Mouse (Mus musculus): ENCODE results near the gene Pygb. TPM values are rescaled to one million over a fixed set of nuclear protein-coding genes. Genes with fewer than 3 reads are reported as not detected.

Gene Pygb
- polyA plus RNA-seq, 1 experiment from 2014 or later: 86.2 TPM

DNA sequence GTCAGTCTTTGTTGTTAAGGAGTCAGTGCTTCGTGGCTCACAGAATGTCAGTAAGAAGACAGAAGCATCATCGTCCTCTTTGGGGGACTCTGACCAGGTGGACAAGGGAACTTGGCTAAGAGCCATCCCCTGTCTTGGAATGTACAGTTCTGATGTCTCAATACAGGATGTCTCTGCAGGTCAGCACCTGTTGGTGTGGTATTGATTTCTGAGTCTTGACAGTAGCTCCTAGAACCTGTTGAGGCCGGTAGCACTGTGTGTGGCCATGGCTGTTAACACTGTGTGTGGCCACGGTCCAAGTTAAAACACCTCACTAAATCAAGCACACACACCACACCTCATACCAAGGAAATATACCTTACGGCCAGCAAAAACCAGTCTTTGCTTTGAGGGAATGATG, 14.1 kb downstream of the Pygb start:
- 72% methylated on average over 5 of the region's 5 CpGs for WGBS
- ATAC-seq: no peak
- peaks cover 36% of the 10 kb centered on the region for H3K36me3 ChIP-seq

DNA sequence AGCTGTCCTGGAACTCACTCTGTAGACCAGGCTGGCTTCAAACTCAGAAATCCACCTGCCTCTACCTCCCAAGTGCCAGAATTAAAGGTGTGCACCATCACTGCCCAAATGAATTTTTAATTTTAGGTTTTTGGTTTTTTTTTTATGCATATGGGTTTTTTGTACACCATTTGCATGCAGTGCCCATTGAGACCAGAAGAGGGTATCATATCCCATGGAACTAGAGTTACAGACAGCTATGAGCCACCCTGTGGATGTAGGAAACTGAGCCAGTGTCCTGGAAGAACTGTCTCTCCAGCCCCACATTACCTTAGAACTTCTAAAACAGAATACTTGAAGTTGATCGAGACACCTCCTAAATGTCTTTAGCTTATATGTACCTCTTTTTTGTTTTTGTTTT, 16.5 kb downstream of the Pygb start:
- Histone ChIP-seq H3K27me3 (replicated peaks) (no peaks in the 10 kb centered on the region), H3K4me2 (replicated peaks) (no peak overlapping the region), H3K4me1 (replicated peaks) (no peaks in the 10 kb centered on the region), H3K36me3 (peaks cover 40% of the 10 kb centered on the region), H3K4me3 (replicated peaks) (no peak overlapping the region), H3K9me3 (no peaks in the 10 kb centered on the region), H3K9ac (no peak overlapping the region), H3K27ac (no peak overlapping the region)
- ATAC-seq: no peak
- WGBS: 93% methylated on average over 1 of the region's 1 CpGs

More for the DNA sequence above, 14.1 kb downstream of the Pygb start:
- H3K27ac ChIP-seq: no peak overlapping the region
- H3K4me3 ChIP-seq (replicated peaks): no peak overlapping the region
- no peaks in the 10 kb centered on the region for H3K4me1 ChIP-seq (replicated peaks)
- no peak overlapping the region for H3K9ac ChIP-seq
- no peaks in the 10 kb centered on the region for H3K9me3 ChIP-seq
- no peak overlapping the region for H3K4me2 ChIP-seq (replicated peaks)
- no peaks in the 10 kb centered on the region for H3K27me3 ChIP-seq (replicated peaks)

- no peak for ATAC-seq
- Histone ChIP-seq H3K27me3 (replicated peaks) (no peaks in the 10 kb centered on the region), H3K9me3 (no peaks in the 10 kb centered on the region), H3K4me2 (replicated peaks) (no peak overlapping the region), H3K27ac (no peak overlapping the region), H3K4me1 (replicated peaks) (no peaks in the 10 kb centered on the region), H3K9ac (no peak overlapping the region), H3K36me3 (peaks cover 47% of the 10 kb centered on the region), H3K4me3 (replicated peaks) (no peak overlapping the region)
- WGBS: 92% methylated on average over 6 of the region's 6 CpGs
Observed at GRCm38 (mm10) chr2:150808381-150808780, 21.8 kb downstream of the Pygb start.

- no peaks in the 10 kb centered on the region for H3K27me3 ChIP-seq (replicated peaks)
- WGBS: 94% methylated on average over 6 of the region's 6 CpGs
- H3K4me2 ChIP-seq (replicated peaks): no peak overlapping the region
- no peak overlapping the region for H3K4me3 ChIP-seq (replicated peaks)
- H3K4me1 ChIP-seq (replicated peaks): no peaks in the 10 kb centered on the region
- peaks cover 52% of the 10 kb centered on the region for H3K36me3 ChIP-seq
- no peaks in the 10 kb centered on the region for H3K9me3 ChIP-seq
- no peak overlapping the region for H3K27ac ChIP-seq
- ATAC-seq: no peak
- H3K9ac ChIP-seq: no peak overlapping the region
Observed at GRCm38 (mm10) chr2:150808812-150809211, 22.3 kb downstream of the Pygb start.

DNA sequence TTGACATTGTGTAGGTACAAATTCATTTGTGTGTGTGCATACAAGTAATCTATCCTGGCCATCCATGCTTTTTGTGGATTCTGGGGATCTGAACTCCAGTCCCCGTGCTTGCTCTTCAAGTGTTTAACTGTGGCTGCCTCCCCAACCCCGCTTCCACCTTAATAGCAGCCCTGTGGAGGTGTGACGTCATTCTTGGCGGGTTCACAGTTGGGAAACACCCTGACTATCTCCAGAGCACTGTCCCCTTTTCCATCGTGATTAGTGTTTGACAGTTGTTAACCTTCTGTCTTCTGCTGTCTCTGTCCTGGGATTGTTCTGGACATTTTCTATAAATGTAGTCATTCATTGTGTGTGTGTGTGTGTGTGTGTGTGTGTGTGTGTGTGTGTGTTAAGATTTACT, 24.1 kb downstream of the Pygb start:
- Histone ChIP-seq H3K9ac (no peak overlapping the region), H3K27me3 (replicated peaks) (no peaks in the 10 kb centered on the region), H3K27ac (no peak overlapping the region), H3K36me3 (peaks cover 52% of the 10 kb centered on the region), H3K4me2 (replicated peaks) (no peak overlapping the region), H3K4me3 (replicated peaks) (no peak overlapping the region), H3K9me3 (no peaks in the 10 kb centered on the region), H3K4me1 (replicated peaks) (no peaks in the 10 kb centered on the region)
- 79% methylated on average over 5 of the region's 5 CpGs for WGBS
- no peak for ATAC-seq

GRCm38 (mm10) chr2:150812816-150813215, 26.3 kb downstream of the Pygb start:
- no peak for ATAC-seq
- Histone ChIP-seq H3K27ac (no peak overlapping the region), H3K9me3 (no peaks in the 10 kb centered on the region), H3K9ac (no peak overlapping the region), H3K27me3 (replicated peaks) (no peaks in the 10 kb centered on the region), H3K4me1 (replicated peaks) (no peaks in the 10 kb centered on the region), H3K4me2 (replicated peaks) (no peak overlapping the region), H3K4me3 (replicated peaks) (no peak overlapping the region), H3K36me3 (peaks cover 49% of the 10 kb centered on the region)
- 94% methylated on average over 6 of the region's 6 CpGs for WGBS

DNA sequence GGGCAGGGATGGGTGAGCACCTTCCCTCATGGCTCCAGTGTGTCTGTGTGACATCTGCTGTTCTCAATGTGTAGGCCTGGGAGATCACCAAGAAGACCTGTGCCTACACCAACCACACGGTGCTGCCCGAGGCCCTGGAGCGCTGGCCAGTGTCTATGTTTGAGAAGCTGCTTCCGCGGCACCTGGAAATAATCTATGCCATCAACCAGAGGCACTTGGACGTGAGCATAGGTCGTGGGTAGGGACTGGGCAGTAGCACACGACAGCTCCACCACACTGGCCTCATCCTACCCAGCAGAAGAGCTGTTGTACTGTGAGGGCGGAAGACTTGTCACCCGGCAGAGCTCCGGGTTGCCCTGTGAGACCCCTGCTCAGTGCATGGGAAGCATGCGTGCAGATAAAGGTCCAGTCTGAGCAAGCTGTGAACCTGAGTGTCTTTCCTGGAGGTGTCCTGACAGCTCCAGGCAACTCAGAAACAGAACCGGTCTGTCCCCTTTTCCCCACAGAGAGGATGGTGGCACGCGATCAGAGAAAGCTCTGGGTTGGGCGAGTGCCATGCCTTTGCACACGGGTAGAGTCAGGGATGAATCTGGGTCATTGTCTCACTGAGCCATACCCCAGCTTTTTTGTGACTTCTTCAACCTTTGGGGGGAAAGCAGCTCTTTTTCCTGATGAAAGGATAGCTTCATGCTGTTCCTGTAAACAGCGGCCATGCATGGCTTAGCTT, 30.3 kb downstream of the Pygb start:
- Histone ChIP-seq H3K4me3 (replicated peaks) (no peak overlapping the region), H3K4me1 (replicated peaks) (no peaks in the 10 kb centered on the region), H3K9ac (no peak overlapping the region), H3K27ac (no peak overlapping the region), H3K36me3 (peaks cover 56% of the 10 kb centered on the region), H3K9me3 (no peaks in the 10 kb centered on the region), H3K27me3 (replicated peaks) (no peaks in the 10 kb centered on the region), H3K4me2 (replicated peaks) (no peak overlapping the region)
- no peak for ATAC-seq
- WGBS: 93% methylated on average over 18 of the region's 18 CpGs

GRCm38 (mm10) chr2:150818742-150819141, 32.2 kb downstream of the Pygb start:
- H3K4me1 ChIP-seq (replicated peaks): no peaks in the 10 kb centered on the region
- no peak overlapping the region for H3K27ac ChIP-seq
- no peaks in the 10 kb centered on the region for H3K9me3 ChIP-seq
- H3K9ac ChIP-seq: no peak overlapping the region
- H3K4me2 ChIP-seq (replicated peaks): no peak overlapping the region
- peaks cover 49% of the 10 kb centered on the region for H3K36me3 ChIP-seq
- no peaks in the 10 kb centered on the region for H3K27me3 ChIP-seq (replicated peaks)
- no peak for ATAC-seq
- H3K4me3 ChIP-seq (replicated peaks): no peak overlapping the region
- 87% methylated on average over 8 of the region's 8 CpGs for WGBS

DNA sequence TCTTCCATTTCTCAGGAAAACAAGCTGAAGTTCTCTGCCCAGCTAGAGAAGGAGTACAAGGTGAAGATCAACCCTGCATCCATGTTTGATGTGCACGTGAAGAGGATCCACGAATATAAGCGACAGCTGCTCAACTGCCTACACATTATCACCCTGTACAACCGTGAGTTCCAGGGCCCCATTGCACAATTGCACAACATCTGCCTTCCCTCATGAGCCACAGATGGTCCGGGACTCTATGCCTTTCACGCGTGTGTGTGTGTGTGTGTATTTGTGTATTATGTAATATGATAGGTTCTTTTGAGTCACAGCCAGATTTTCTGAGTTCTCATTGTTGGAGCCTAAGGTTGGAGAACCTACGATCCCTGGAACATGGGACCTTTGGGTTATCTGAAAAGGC, 34.2 kb downstream of the Pygb start:
- H3K4me2 ChIP-seq (replicated peaks): no peak overlapping the region
- no peak for ATAC-seq
- peaks cover 43% of the 10 kb centered on the region for H3K36me3 ChIP-seq
- H3K9me3 ChIP-seq: no peaks in the 10 kb centered on the region
- no peak overlapping the region for H3K27ac ChIP-seq
- H3K27me3 ChIP-seq (replicated peaks): no peaks in the 10 kb centered on the region
- no peak overlapping the region for H3K4me3 ChIP-seq (replicated peaks)
- H3K4me1 ChIP-seq (replicated peaks): no peaks in the 10 kb centered on the region
- 86% methylated on average over 8 of the region's 8 CpGs for WGBS
- H3K9ac ChIP-seq: no peak overlapping the region

DNA sequence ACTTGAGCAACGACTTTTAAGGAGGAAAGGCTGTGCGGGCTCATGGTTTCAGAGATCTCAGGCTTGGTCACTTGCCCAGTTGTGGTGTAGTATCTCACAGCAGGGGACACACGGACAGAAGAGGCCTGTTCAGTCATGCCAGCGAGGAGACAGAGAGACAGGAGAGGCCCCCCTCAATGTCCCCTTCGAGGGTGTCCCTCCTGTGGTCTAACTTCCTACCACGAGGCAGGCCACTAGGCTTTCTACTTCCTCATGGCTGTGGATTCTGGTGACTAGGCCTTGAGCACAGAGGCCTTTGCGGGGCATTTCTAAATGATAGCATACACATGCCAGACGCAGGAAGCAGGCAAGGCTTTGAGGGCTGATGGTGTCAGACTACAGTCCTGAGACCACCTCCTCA, 36.5 kb downstream of the Pygb start:
- H3K36me3 ChIP-seq: peaks cover 46% of the 10 kb centered on the region
- ATAC-seq: no peak
- WGBS: 86% methylated on average over 8 of the region's 8 CpGs

DNA sequence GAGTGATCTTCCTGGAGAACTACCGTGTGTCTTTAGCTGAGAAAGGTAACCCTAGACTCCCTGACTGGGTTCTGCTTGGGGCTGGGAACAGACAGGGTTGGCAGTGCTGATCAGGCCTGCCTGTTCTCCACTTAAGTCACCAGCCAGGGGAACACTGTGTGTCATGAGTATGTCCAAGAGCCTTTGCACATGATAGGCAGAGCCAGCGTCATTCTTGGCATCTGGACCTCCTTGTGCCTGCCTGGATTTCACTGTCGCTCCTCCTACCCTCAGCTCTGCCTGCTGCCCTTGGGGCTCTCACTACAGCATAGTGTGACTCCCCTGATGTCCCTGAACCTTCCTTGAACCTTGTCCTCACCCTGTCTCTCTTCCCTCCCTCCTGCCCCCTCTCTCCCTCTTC, 39.9 kb downstream of the Pygb start:
- H3K36me3 ChIP-seq: peaks cover 48% of the 10 kb centered on the region
- H3K27ac ChIP-seq: no peak overlapping the region
- ATAC-seq: no peak
- no peak overlapping the region for H3K4me3 ChIP-seq (replicated peaks)
- H3K9ac ChIP-seq: no peak overlapping the region
- H3K27me3 ChIP-seq (replicated peaks): no peaks in the 10 kb centered on the region
- H3K9me3 ChIP-seq: no peaks in the 10 kb centered on the region
- 86% methylated on average over 3 of the region's 3 CpGs for WGBS
- no peak overlapping the region for H3K4me2 ChIP-seq (replicated peaks)
- H3K4me1 ChIP-seq (replicated peaks): no peaks in the 10 kb centered on the region

More for the DNA sequence above, 36.5 kb downstream of the Pygb start:
- H3K27ac ChIP-seq: no peak overlapping the region
- no peak overlapping the region for H3K4me2 ChIP-seq (replicated peaks)
- no peaks in the 10 kb centered on the region for H3K9me3 ChIP-seq
- no peak overlapping the region for H3K4me3 ChIP-seq (replicated peaks)
- no peak overlapping the region for H3K9ac ChIP-seq
- H3K4me1 ChIP-seq (replicated peaks): no peaks in the 10 kb centered on the region
- H3K27me3 ChIP-seq (replicated peaks): no peaks in the 10 kb centered on the region

- Histone ChIP-seq H3K9ac (no peak overlapping the region), H3K27me3 (replicated peaks) (no peaks in the 10 kb centered on the region), H3K4me2 (replicated peaks) (no peak overlapping the region), H3K36me3 (peaks cover 45% of the 10 kb centered on the region), H3K4me1 (replicated peaks) (no peaks in the 10 kb centered on the region), H3K4me3 (replicated peaks) (no peak overlapping the region), H3K27ac (no peak overlapping the region), H3K9me3 (no peaks in the 10 kb centered on the region)
- WGBS: 76% methylated on average over 3 of the region's 3 CpGs
- ATAC-seq: peak; percentile 44; the same call in 1 of the 2 replicates
Observed at GRCm38 (mm10) chr2:150828164-150828563, 41.6 kb downstream of the Pygb start.

GRCm38 (mm10) chr2:150828654-150829053, 42.1 kb downstream of the Pygb start:
- 73% methylated on average over 4 of the region's 4 CpGs for WGBS
- no peaks in the 10 kb centered on the region for H3K4me1 ChIP-seq (replicated peaks)
- no peak overlapping the region for H3K4me2 ChIP-seq (replicated peaks)
- H3K9me3 ChIP-seq: no peaks in the 10 kb centered on the region
- H3K9ac ChIP-seq: no peak overlapping the region
- H3K36me3 ChIP-seq: peaks cover 43% of the 10 kb centered on the region
- no peak overlapping the region for H3K27ac ChIP-seq
- no peak overlapping the region for H3K4me3 ChIP-seq (replicated peaks)
- no peaks in the 10 kb centered on the region for H3K27me3 ChIP-seq (replicated peaks)
- ATAC-seq: no peak

Data from intestine, embryonic 15.5 days (tissue).